Mouse (Mus musculus): ENCODE measurements around the gene Col27a1. TPM values are rescaled to one million over a fixed set of nuclear protein-coding genes. Genes with fewer than 3 reads are reported as not detected.

Gene Col27a1
- polyA plus RNA-seq, 1 experiment from 2014 or later: 25.8 TPM

- DNase-seq (no peak), ATAC-seq (ENCODE audit: insufficient read depth) (no peak)
- peaks cover 86% of the 10 kb centered on the region for H3K36me3 ChIP-seq (ENCODE audit: insufficient read depth)
- no peaks in the 10 kb centered on the region for H3K27me3 ChIP-seq (ENCODE audit: insufficient read depth, low read length)
- no peak overlapping the region for H3K4me2 ChIP-seq
- H3K27ac ChIP-seq (ENCODE audit: low read depth): no peak overlapping the region
- H3K9ac ChIP-seq: no peak overlapping the region
- no peak overlapping the region for H3K4me3 ChIP-seq (ENCODE audit: low read depth, low read length)
- no peaks in the 10 kb centered on the region for H3K4me1 ChIP-seq (ENCODE audit: insufficient read depth)
- no peaks in the 10 kb centered on the region for H3K9me3 ChIP-seq (ENCODE audit: low read depth, low read length)
- 88% methylated on average over 8 of the region's 8 CpGs for WGBS
- no peak for TF ChIP-seq CTCF (IDR thresholded peaks at IDR 0.05; ENCODE audit: low read depth)
These were observed 84.4 kb downstream of the Col27a1 start for GRCm38 (mm10) chr4:63298191-63298590.

GRCm38 (mm10) chr4:63302641-63303040 is 88.8 kb downstream of the Col27a1 start:
- no peak for TF ChIP-seq CTCF (IDR thresholded peaks at IDR 0.05; ENCODE audit: low read depth)
- H3K9ac ChIP-seq: no peak overlapping the region
- H3K27ac ChIP-seq (ENCODE audit: low read depth): no peak overlapping the region
- ATAC-seq (ENCODE audit: insufficient read depth): no peak
- WGBS: 39% methylated on average over 4 of the region's 4 CpGs
- H3K4me3 ChIP-seq (ENCODE audit: low read depth, low read length): no peak overlapping the region
- H3K4me1 ChIP-seq (ENCODE audit: insufficient read depth): no peaks in the 10 kb centered on the region
- no peaks in the 10 kb centered on the region for H3K9me3 ChIP-seq (ENCODE audit: low read depth, low read length)
- H3K27me3 ChIP-seq (ENCODE audit: insufficient read depth, low read length): no peaks in the 10 kb centered on the region
- peaks cover 82% of the 10 kb centered on the region for H3K36me3 ChIP-seq (ENCODE audit: insufficient read depth)
- DNase-seq: no peak
- H3K4me2 ChIP-seq: no peak overlapping the region

- Histone ChIP-seq H3K4me3 (ENCODE audit: low read depth, low read length) (no peak overlapping the region), H3K4me2 (no peak overlapping the region), H3K9me3 (ENCODE audit: low read depth, low read length) (no peaks in the 10 kb centered on the region), H3K36me3 (ENCODE audit: insufficient read depth) (peaks cover 81% of the 10 kb centered on the region), H3K27me3 (ENCODE audit: insufficient read depth, low read length) (no peaks in the 10 kb centered on the region), H3K27ac (ENCODE audit: low read depth) (no peak overlapping the region), H3K4me1 (ENCODE audit: insufficient read depth) (no peaks in the 10 kb centered on the region), H3K9ac (no peak overlapping the region)
- DNase-seq (peak; percentile 94), ATAC-seq (ENCODE audit: insufficient read depth) (peak; percentile 75)
- peak; percentile 90 for TF ChIP-seq CTCF (IDR thresholded peaks at IDR 0.05; ENCODE audit: low read depth)
- 30% methylated on average over 21 of the region's 21 CpGs for WGBS
These were observed 93.6 kb downstream of the Col27a1 start for GRCm38 (mm10) chr4:63307175-63308062.

GRCm38 (mm10) chr4:63308316-63308715 is 94.5 kb downstream of the Col27a1 start:
- no peak overlapping the region for H3K4me2 ChIP-seq
- no peaks in the 10 kb centered on the region for H3K9me3 ChIP-seq (ENCODE audit: low read depth, low read length)
- H3K36me3 ChIP-seq (ENCODE audit: insufficient read depth): peaks cover 81% of the 10 kb centered on the region
- no peak for TF ChIP-seq CTCF (IDR thresholded peaks at IDR 0.05; ENCODE audit: low read depth)
- no peak overlapping the region for H3K9ac ChIP-seq
- H3K4me3 ChIP-seq (ENCODE audit: low read depth, low read length): no peak overlapping the region
- no peak for ATAC-seq (ENCODE audit: insufficient read depth)
- 73% methylated on average over 3 of the region's 3 CpGs for WGBS
- H3K4me1 ChIP-seq (ENCODE audit: insufficient read depth): no peaks in the 10 kb centered on the region
- no peak overlapping the region for H3K27ac ChIP-seq (ENCODE audit: low read depth)
- H3K27me3 ChIP-seq (ENCODE audit: insufficient read depth, low read length): no peaks in the 10 kb centered on the region
- DNase-seq: no peak

GRCm38 (mm10) chr4:63310247-63310855 is 96.5 kb downstream of the Col27a1 start:
- DNase-seq (no peak), ATAC-seq (ENCODE audit: insufficient read depth) (no peak)
- H3K36me3 ChIP-seq (ENCODE audit: insufficient read depth): peaks cover 82% of the 10 kb centered on the region
- H3K27me3 ChIP-seq (ENCODE audit: insufficient read depth, low read length): no peaks in the 10 kb centered on the region
- 56% methylated on average over 10 of the region's 10 CpGs for WGBS
- no peak overlapping the region for H3K27ac ChIP-seq (ENCODE audit: low read depth)
- no peaks in the 10 kb centered on the region for H3K4me1 ChIP-seq (ENCODE audit: insufficient read depth)
- no peak overlapping the region; the same call in 1 of the 2 replicates for H3K9ac ChIP-seq
- no peak overlapping the region for H3K4me3 ChIP-seq (ENCODE audit: low read depth, low read length)
- no peak overlapping the region for H3K4me2 ChIP-seq
- no peak for TF ChIP-seq CTCF (IDR thresholded peaks at IDR 0.05; ENCODE audit: low read depth)
- H3K9me3 ChIP-seq (ENCODE audit: low read depth, low read length): no peaks in the 10 kb centered on the region

- TF ChIP-seq CTCF (IDR thresholded peaks at IDR 0.05; ENCODE audit: low read depth): no peak
- DNase-seq (no peak), ATAC-seq (ENCODE audit: insufficient read depth) (no peak)
- H3K9me3 ChIP-seq (ENCODE audit: low read depth, low read length): no peaks in the 10 kb centered on the region
- WGBS: 87% methylated on average over 7 of the region's 7 CpGs
- no peak overlapping the region for H3K27ac ChIP-seq (ENCODE audit: low read depth)
- H3K4me3 ChIP-seq (ENCODE audit: low read depth, low read length): no peak overlapping the region
- H3K4me2 ChIP-seq: no peak overlapping the region
- no peaks in the 10 kb centered on the region for H3K27me3 ChIP-seq (ENCODE audit: insufficient read depth, low read length)
- no peak overlapping the region for H3K9ac ChIP-seq
- H3K36me3 ChIP-seq (ENCODE audit: insufficient read depth): peaks cover 75% of the 10 kb centered on the region
- H3K4me1 ChIP-seq (ENCODE audit: insufficient read depth): no peaks in the 10 kb centered on the region
These were observed 97.6 kb downstream of the Col27a1 start for GRCm38 (mm10) chr4:63311426-63311825.

GRCm38 (mm10) chr4:63314063-63314462 is 100.3 kb downstream of the Col27a1 start:
- no peaks in the 10 kb centered on the region for H3K4me1 ChIP-seq (ENCODE audit: insufficient read depth)
- DNase-seq (no peak), ATAC-seq (ENCODE audit: insufficient read depth) (no peak)
- no peak overlapping the region for H3K9ac ChIP-seq
- H3K9me3 ChIP-seq (ENCODE audit: low read depth, low read length): no peaks in the 10 kb centered on the region
- H3K27ac ChIP-seq (ENCODE audit: low read depth): no peak overlapping the region
- no peak overlapping the region for H3K4me2 ChIP-seq
- H3K27me3 ChIP-seq (ENCODE audit: insufficient read depth, low read length): no peaks in the 10 kb centered on the region
- H3K36me3 ChIP-seq (ENCODE audit: insufficient read depth): peaks cover 78% of the 10 kb centered on the region
- H3K4me3 ChIP-seq (ENCODE audit: low read depth, low read length): no peak overlapping the region
- no peak for TF ChIP-seq CTCF (IDR thresholded peaks at IDR 0.05; ENCODE audit: low read depth)
- 74% methylated on average over 5 of the region's 5 CpGs for whole genome bisulfite sequencing
